Mouse (Mus musculus): Measurements from ENCODE around the gene Asgr1.

GRCm38 (mm10) chr11:70079175-70079574 is 25.3 kb downstream of the Asgr1 start:
- TF ChIP-seq CTCF (IDR thresholded peaks at IDR 0.05; ENCODE audit: low read depth), result no peak
- no peak for TF ChIP-seq EP300 (IDR thresholded peaks at IDR 0.05; ENCODE audit: low read depth)
